Mouse (Mus musculus): ENCODE measurements around the gene Pkhd1. TPM values are rescaled to one million over a fixed set of nuclear protein-coding genes. Genes with fewer than 3 reads are reported as not detected.
A peak's percentile ranks its signal among the peaks of the same experiment; 100 is the strongest.
"Not testable (repeated sequence)": the region's sequence is repeated elsewhere in the genome, so short reads cannot be mapped to it uniquely, and the experiment has no call there.

The Pkhd1 gene
- polyA plus RNA-seq, 1 experiment from 2014 or later: 0.03 TPM

- Histone ChIP-seq H3K36me3 (no peaks in the 10 kb centered on the region), H3K9me3 (no peaks in the 10 kb centered on the region), H3K27me3 (no peaks in the 10 kb centered on the region), H3K27ac (replicated peaks) (peak overlapping the region; percentile 53), H3K4me1 (peaks cover 8% of the 10 kb centered on the region), H3K4me2 (replicated peaks) (peak overlapping the region; percentile 69), H3K9ac (replicated peaks) (peak overlapping the region; percentile 51), H3K4me3 (peak overlapping the region; percentile 48)
- WGBS: 21% methylated on average over 6 of the region's 6 CpGs
- ATAC-seq (replicated peaks): peak; percentile 69; the same call in 1 of the 2 replicates
Observed at GRCm38 (mm10) chr1:20478266-20478659, 139.6 kb downstream of the Pkhd1 start.

- Histone ChIP-seq H3K4me1 (peaks cover 8% of the 10 kb centered on the region), H3K4me2 (replicated peaks) (peak overlapping the region; percentile 69), H3K4me3 (peak overlapping the region; percentile 48), H3K27me3 (no peaks in the 10 kb centered on the region), H3K9ac (replicated peaks) (peak overlapping the region; percentile 51), H3K9me3 (no peaks in the 10 kb centered on the region), H3K27ac (replicated peaks) (peak overlapping the region; percentile 53), H3K36me3 (no peaks in the 10 kb centered on the region)
- 2% methylated on average over 25 of the region's 25 CpGs for WGBS
- peak; percentile 89 for ATAC-seq (replicated peaks)
Observed at GRCm38 (mm10) chr1:20477561-20478265, 140.2 kb downstream of the Pkhd1 start.

GRCm38 (mm10) chr1:20470770-20471169, 147.1 kb downstream of the Pkhd1 start:
- no peak overlapping the region for H3K9ac ChIP-seq (replicated peaks)
- no peaks in the 10 kb centered on the region for H3K36me3 ChIP-seq
- H3K9me3 ChIP-seq: no peaks in the 10 kb centered on the region
- no peak overlapping the region for H3K27ac ChIP-seq (replicated peaks)
- 73% methylated on average over 11 of the region's 11 CpGs for whole genome bisulfite sequencing
- no peaks in the 10 kb centered on the region for H3K27me3 ChIP-seq
- no peak overlapping the region for H3K4me2 ChIP-seq (replicated peaks)
- no peaks in the 10 kb centered on the region for H3K4me1 ChIP-seq
- no peak; the same call in 1 of the 2 replicates for ATAC-seq (replicated peaks)
- no peak overlapping the region for H3K4me3 ChIP-seq

- Histone ChIP-seq H3K27me3 (no peaks in the 10 kb centered on the region), H3K36me3 (no peaks in the 10 kb centered on the region), H3K4me1 (no peaks in the 10 kb centered on the region), H3K9ac (replicated peaks) (no peak overlapping the region), H3K27ac (replicated peaks) (no peak overlapping the region), H3K4me3 (no peak overlapping the region), H3K9me3 (no peaks in the 10 kb centered on the region), H3K4me2 (replicated peaks) (no peak overlapping the region)
- 61% methylated on average over 6 of the region's 6 CpGs for WGBS
- peak; percentile 84 for ATAC-seq (replicated peaks)
Observed at GRCm38 (mm10) chr1:20470317-20470716, 147.5 kb downstream of the Pkhd1 start.

GRCm38 (mm10) chr1:20466481-20466880, 151.4 kb downstream of the Pkhd1 start:
- Histone ChIP-seq H3K4me3 (no peak overlapping the region), H3K9ac (replicated peaks) (no peak overlapping the region), H3K36me3 (no peaks in the 10 kb centered on the region), H3K4me1 (no peaks in the 10 kb centered on the region), H3K9me3 (no peaks in the 10 kb centered on the region), H3K27me3 (no peaks in the 10 kb centered on the region), H3K27ac (replicated peaks) (no peak overlapping the region), H3K4me2 (replicated peaks) (no peak overlapping the region)
- ATAC-seq (replicated peaks): no peak
- WGBS: 43% methylated on average over 4 of the region's 4 CpGs

GRCm38 (mm10) chr1:20454621-20455020, 163.2 kb downstream of the Pkhd1 start:
- no peaks in the 10 kb centered on the region for H3K27me3 ChIP-seq
- H3K4me3 ChIP-seq: no peak overlapping the region
- H3K9ac ChIP-seq (replicated peaks): no peak overlapping the region
- H3K4me2 ChIP-seq (replicated peaks): no peak overlapping the region
- no peak overlapping the region for H3K27ac ChIP-seq (replicated peaks)
- H3K9me3 ChIP-seq: no peaks in the 10 kb centered on the region
- 69% methylated on average over 1 of the region's 1 CpGs for WGBS
- H3K4me1 ChIP-seq: no peaks in the 10 kb centered on the region
- H3K36me3 ChIP-seq: no peaks in the 10 kb centered on the region
- ATAC-seq (replicated peaks): no peak

- Histone ChIP-seq H3K4me1 (no peaks in the 10 kb centered on the region), H3K27ac (replicated peaks) (no peak overlapping the region), H3K27me3 (no peaks in the 10 kb centered on the region), H3K9ac (replicated peaks) (no peak overlapping the region), H3K4me3 (no peak overlapping the region), H3K4me2 (replicated peaks) (no peak overlapping the region), H3K36me3 (no peaks in the 10 kb centered on the region), H3K9me3 (no peaks in the 10 kb centered on the region)
- WGBS: 14% methylated on average over 10 of the region's 10 CpGs
- peak; percentile 84; the same call in 1 of the 2 replicates for ATAC-seq (replicated peaks)
Observed at GRCm38 (mm10) chr1:20450074-20450473, 167.8 kb downstream of the Pkhd1 start.

GRCm38 (mm10) chr1:20432026-20432425, 185.8 kb downstream of the Pkhd1 start:
- H3K36me3 ChIP-seq; H3K27ac ChIP-seq (replicated peaks); H3K4me3 ChIP-seq; H3K9ac ChIP-seq (replicated peaks); H3K4me1 ChIP-seq; H3K9me3 ChIP-seq; H3K27me3 ChIP-seq; H3K4me2 ChIP-seq (replicated peaks); ATAC-seq (replicated peaks): not testable (repeated sequence)
- WGBS: 92% methylated on average over 16 of the region's 16 CpGs

GRCm38 (mm10) chr1:20429056-20429394, 188.8 kb downstream of the Pkhd1 start:
- H3K4me3 ChIP-seq: no peak overlapping the region
- H3K4me2 ChIP-seq (replicated peaks): no peak overlapping the region
- WGBS: 58% methylated on average over 3 of the region's 3 CpGs
- no peaks in the 10 kb centered on the region for H3K36me3 ChIP-seq
- peaks cover 6% of the 10 kb centered on the region for H3K4me1 ChIP-seq
- no peaks in the 10 kb centered on the region for H3K9me3 ChIP-seq
- no peak overlapping the region for H3K27ac ChIP-seq (replicated peaks)
- peak; percentile 38; the same call in 1 of the 2 replicates for ATAC-seq (replicated peaks)
- no peak overlapping the region for H3K9ac ChIP-seq (replicated peaks)
- no peaks in the 10 kb centered on the region for H3K27me3 ChIP-seq

- H3K4me2 ChIP-seq (replicated peaks): peak overlapping the region; percentile 34
- H3K27ac ChIP-seq (replicated peaks): no peak overlapping the region
- H3K4me3 ChIP-seq: peak overlapping the region; percentile 13; the same call in 1 of the 2 replicates
- H3K36me3 ChIP-seq: no peaks in the 10 kb centered on the region
- no peaks in the 10 kb centered on the region for H3K27me3 ChIP-seq
- no peak overlapping the region; the same call in 1 of the 2 replicates for H3K9ac ChIP-seq (replicated peaks)
- peaks cover 6% of the 10 kb centered on the region for H3K4me1 ChIP-seq
- ATAC-seq (replicated peaks): peak; percentile 96
- 19% methylated on average over 12 of the region's 12 CpGs for WGBS
- no peaks in the 10 kb centered on the region for H3K9me3 ChIP-seq
Observed at GRCm38 (mm10) chr1:20428370-20429055, 189.4 kb downstream of the Pkhd1 start.

GRCm38 (mm10) chr1:20409411-20409967, 208.4 kb downstream of the Pkhd1 start:
- H3K4me1 ChIP-seq: peaks cover 7% of the 10 kb centered on the region; the same call in 1 of the 2 replicates
- no peaks in the 10 kb centered on the region for H3K36me3 ChIP-seq
- H3K27me3 ChIP-seq: no peaks in the 10 kb centered on the region
- 37% methylated on average over 5 of the region's 5 CpGs for WGBS
- H3K4me3 ChIP-seq: no peak overlapping the region
- H3K9me3 ChIP-seq: no peaks in the 10 kb centered on the region
- H3K27ac ChIP-seq (replicated peaks): no peak overlapping the region
- peak; percentile 81 for ATAC-seq (replicated peaks)
- no peak overlapping the region for H3K4me2 ChIP-seq (replicated peaks)
- no peak overlapping the region for H3K9ac ChIP-seq (replicated peaks)

GRCm38 (mm10) chr1:20398319-20398718, 219.5 kb downstream of the Pkhd1 start:
- H3K36me3 ChIP-seq: no peaks in the 10 kb centered on the region
- WGBS: 48% methylated on average over 4 of the region's 4 CpGs
- H3K9me3 ChIP-seq: no peaks in the 10 kb centered on the region
- no peak overlapping the region for H3K4me3 ChIP-seq
- no peaks in the 10 kb centered on the region for H3K4me1 ChIP-seq
- H3K27me3 ChIP-seq: no peaks in the 10 kb centered on the region
- H3K9ac ChIP-seq (replicated peaks): no peak overlapping the region
- H3K27ac ChIP-seq (replicated peaks): no peak overlapping the region
- ATAC-seq (replicated peaks): no peak
- H3K4me2 ChIP-seq (replicated peaks): no peak overlapping the region
